Mouse (Mus musculus) splenic B cell, adult 2 months (primary cell): Measurements from ENCODE around the gene Olfr1350.
A peak's percentile ranks its signal among the peaks of the same experiment; 100 is the strongest.
"Not testable (repeated sequence)": the region's sequence is repeated elsewhere in the genome, so short reads cannot be mapped to it uniquely, and the experiment has no call there.

ENCODE experiments used
- DNase-seq: peaks from one replicate; pipeline ENCODE4 v3.0.0-alpha.2; 2011; ENCODE audit warnings: low read depth, low spot score
- H3K27me3 ChIP-seq: 2 replicates; pipeline ENCODE4 v1.6.1; 2012; ENCODE audit warnings: mild to moderate bottlenecking, low read length, moderate library complexity, mixed read lengths; ENCODE audit not compliant: control insufficient read depth, poor library complexity, insufficient read depth, severe bottlenecking
- H3K36me3 ChIP-seq: 2 replicates; pipeline ENCODE4 v1.6.1; 2012; ENCODE audit warnings: mild to moderate bottlenecking, low read length, moderate library complexity, mixed read lengths; ENCODE audit not compliant: control insufficient read depth, poor library complexity, insufficient read depth, severe bottlenecking

Olfr1350 gene

DNA sequence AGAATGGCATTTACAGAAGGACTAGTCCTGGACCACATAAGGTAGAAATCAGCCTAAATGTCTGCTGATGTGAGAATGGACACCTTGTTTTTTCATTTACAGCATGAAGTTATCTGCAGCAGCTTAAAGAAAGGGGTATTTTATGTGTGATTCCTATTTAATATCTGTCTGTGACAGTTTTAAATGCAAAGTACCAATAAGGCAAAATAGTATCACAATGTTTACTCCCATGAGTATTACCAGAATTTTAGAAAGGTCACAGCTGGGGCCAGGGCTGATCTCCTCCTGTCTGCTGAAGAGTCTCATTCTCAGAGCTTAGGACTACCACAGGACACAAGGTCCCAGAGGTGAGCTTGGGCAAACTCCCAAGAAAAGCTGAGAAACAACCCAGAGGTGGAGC is at the start of gene Olfr1350:
TSS of gene Olfr1350 (plus strand) at position 301 of the 400 bp plus-strand sequence.
- no peak for DNase-seq
- Histone ChIP-seq H3K27me3 (no peaks in the 10 kb centered on the region), H3K36me3 (no peaks in the 10 kb centered on the region)

GRCm38 (mm10) chr7:6521666-6522065 is 43.0 kb upstream of the Olfr1350 start:
- Histone ChIP-seq H3K27me3 (no peaks in the 10 kb centered on the region), H3K36me3 (no peaks in the 10 kb centered on the region)
- no peak for DNase-seq

- no peaks in the 10 kb centered on the region for H3K36me3 ChIP-seq
- DNase-seq, result no peak
- no peaks in the 10 kb centered on the region for H3K27me3 ChIP-seq
These were observed 41.8 kb upstream of the Olfr1350 start, which contains the start of gene Olfr1349 for GRCm38 (mm10) chr7:6522850-6523249. TSS of gene Olfr1349 (minus strand) at chr7:6522950.

DNA sequence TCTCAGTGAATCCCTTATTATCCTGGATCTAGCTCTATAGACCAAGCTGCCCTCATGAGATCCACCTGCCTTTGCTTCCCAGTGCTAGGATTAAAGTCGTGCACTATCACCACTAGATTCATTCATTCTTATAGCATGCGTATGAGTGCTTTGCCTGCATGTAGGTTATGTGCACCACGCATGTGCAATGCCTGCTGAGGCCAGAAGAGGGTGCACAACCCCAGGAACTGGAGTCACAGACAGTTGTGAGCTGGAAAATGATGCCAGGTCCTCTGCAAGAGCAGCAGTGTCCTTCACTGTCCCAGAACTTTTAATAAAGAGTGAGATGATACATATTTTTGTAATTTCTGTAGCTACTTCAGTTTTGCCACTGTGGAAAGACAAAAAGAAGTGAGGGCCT is 39.6 kb upstream of the Olfr1350 start:
- Histone ChIP-seq H3K36me3 (no peaks in the 10 kb centered on the region), H3K27me3 (no peaks in the 10 kb centered on the region)
- DNase-seq, result no peak

DNA sequence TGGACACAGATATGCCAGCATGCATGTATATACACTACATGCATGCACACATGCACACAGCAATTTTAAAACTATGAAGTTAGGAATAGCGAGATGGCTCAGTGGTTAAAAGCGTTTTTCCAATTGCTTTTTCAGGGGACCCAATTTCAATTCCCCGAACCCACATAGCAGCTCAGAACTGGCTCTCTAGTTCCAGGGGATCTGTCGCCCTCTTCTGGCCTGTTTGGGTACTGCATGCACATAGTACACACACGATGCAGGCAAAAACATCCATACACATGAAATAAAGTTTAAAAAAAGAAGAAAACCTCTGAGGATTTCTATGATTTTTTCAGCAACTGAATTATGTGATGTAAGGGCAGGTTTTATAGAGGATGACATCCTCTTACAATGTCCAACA is 38.5 kb upstream of the Olfr1350 start:
- DNase-seq, result peak; percentile 13

DNA sequence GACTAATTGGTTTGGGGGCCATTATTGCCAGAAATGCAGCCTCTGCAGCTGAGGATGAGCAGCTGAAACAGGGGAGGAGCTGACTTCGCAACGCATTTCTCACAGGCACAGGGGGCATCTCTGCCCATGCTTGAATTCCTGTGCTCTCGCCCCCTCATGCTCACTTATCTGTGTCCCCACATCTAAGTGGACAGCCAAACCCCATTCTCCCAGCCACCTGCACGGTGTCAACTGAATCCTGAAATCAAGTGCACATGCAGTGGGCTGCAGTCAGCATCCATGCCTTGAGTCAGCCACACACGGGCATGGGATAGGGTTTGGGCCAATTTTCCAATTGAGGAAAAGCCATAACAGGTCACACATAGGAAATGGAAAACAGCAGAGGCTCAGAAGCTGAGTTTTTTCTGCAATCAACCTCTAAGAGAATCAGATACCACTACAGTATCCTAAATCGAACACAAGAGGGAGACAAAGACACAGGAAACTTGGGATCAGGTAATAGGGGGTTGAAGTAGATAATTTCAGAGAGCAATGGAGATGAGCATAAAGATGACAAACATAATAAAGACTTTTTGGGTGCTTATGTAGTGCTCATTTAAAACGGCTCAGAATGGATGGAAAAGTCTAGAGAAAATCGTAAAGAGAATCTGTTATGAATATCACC is 21.6 kb downstream of the Olfr1350 start:
- DNase-seq, result no peak

More for the DNA sequence above, 38.5 kb upstream of the Olfr1350 start:
- H3K36me3 ChIP-seq, result no peaks in the 10 kb centered on the region
- no peaks in the 10 kb centered on the region for H3K27me3 ChIP-seq

DNA sequence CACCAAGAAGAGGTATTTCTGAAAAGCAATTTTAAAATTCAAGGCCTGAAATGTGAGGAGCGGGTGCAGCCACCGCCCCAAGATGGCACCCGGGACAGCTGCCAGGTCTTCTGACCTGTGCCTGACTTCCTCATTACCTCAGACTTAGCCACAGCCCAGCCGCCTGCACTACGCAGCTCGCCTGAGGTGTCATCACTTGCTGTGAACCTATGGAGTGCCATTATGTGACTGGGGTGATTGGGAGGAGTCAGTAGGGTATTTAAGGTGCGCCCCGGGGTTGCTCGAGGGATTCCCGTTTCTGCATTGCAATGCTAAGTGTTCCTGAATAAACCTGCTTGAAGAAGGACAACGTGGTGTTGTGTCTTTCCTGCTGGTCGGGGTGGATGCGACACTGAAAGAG is 24.1 kb downstream of the Olfr1350 start:
- not testable (repeated sequence) for DNase-seq, H3K27me3 ChIP-seq, H3K36me3 ChIP-seq

More for the DNA sequence above, 21.6 kb downstream of the Olfr1350 start:
- no peaks in the 10 kb centered on the region for H3K27me3 ChIP-seq
- H3K36me3 ChIP-seq, result no peaks in the 10 kb centered on the region

DNA sequence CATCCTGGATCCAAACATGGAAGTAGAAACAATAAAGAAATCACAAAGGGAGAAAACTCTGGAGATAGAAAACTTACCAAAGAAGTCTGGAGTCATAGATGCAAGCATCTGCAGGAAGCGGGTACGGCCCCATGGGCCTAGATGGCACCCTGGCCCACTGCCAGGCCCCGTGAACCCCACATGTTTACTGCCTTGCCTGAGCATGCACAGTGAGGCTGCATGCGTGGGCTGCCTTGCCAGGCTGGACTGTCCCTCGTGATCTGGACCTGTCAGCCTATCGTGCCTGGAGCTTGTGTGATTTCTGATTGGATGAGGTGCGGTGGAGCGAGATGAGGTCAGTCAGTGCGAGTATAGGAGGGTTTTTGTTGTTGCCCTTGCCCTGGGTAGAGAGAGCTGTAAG is 38.7 kb downstream of the Olfr1350 start:
- DNase-seq, result no peak
- Histone ChIP-seq H3K36me3 (no peaks in the 10 kb centered on the region), H3K27me3 (no peaks in the 10 kb centered on the region)
